Mouse (Mus musculus) midbrain, embryonic 16.5 days (tissue): ENCODE measurements around the gene Sgta. TPM values are rescaled to one million over a fixed set of nuclear protein-coding genes. Genes with fewer than 3 reads are reported as not detected.
A peak's percentile ranks its signal among the peaks of the same experiment; 100 is the strongest.

ENCODE experiments used
- ATAC-seq: fragments of 200-750 bp; cut with Nextera tagmentation; 2 replicates; pipeline ENCODE4 v1.8.0; 2017; ENCODE audit warnings: moderate TSS enrichment
- H3K27ac ChIP-seq: fragments of 300-500 bp; sonication (generic); 2 replicates; pipeline ENCODE4 v1.5.1; 2014; ENCODE audit warnings: mild to moderate bottlenecking, low read length, mixed read lengths
- H3K27me3 ChIP-seq: fragments of 300-500 bp; sonication (generic); 2 replicates; pipeline ENCODE4 v1.6.1; 2014; ENCODE audit warnings: low read depth, low read length, mixed read lengths; ENCODE audit not compliant: control insufficient read depth, insufficient read depth
- H3K36me3 ChIP-seq: fragments of 300-500 bp; sonication (generic); 2 replicates; pipeline ENCODE4 v1.6.1; 2014; ENCODE audit warnings: mild to moderate bottlenecking, low read length, moderate library complexity, mixed read lengths; ENCODE audit not compliant: control insufficient read depth, insufficient read depth
- H3K4me1 ChIP-seq: fragments of 300-500 bp; sonication (generic); 2 replicates; pipeline ENCODE4 v1.6.1; 2014; ENCODE audit warnings: mild to moderate bottlenecking, low read length, mixed read lengths; ENCODE audit not compliant: control insufficient read depth, insufficient read depth
- H3K4me2 ChIP-seq: fragments of 300-500 bp; sonication (generic); 2 replicates; pipeline ENCODE4 v1.6.1; 2014; ENCODE audit warnings: mild to moderate bottlenecking, low read length, mixed read lengths
- H3K4me3 ChIP-seq: fragments of 300-500 bp; sonication (generic); 2 replicates; pipeline ENCODE4 v1.5.1; 2014; ENCODE audit warnings: low read depth, mild to moderate bottlenecking, low read length, moderate library complexity, mixed read lengths
- H3K9ac ChIP-seq: fragments of 300-500 bp; sonication (generic); 2 replicates; pipeline ENCODE4 v1.6.1; 2014; ENCODE audit warnings: low read depth, low read length, mixed read lengths
- H3K9me3 ChIP-seq: fragments of 300-500 bp; sonication (generic); replicated peaks from 2 replicates; pipeline ENCODE4 v1.6.1; 2014; ENCODE audit warnings: mild to moderate bottlenecking, low read length, mixed read lengths; ENCODE audit not compliant: control insufficient read depth, poor library complexity, severe bottlenecking
- WGBS: fragments of 180-500 bp; shearing (Covaris S2); extraction: QIAGEN DNeasy Blood & Tissue Kit; methylation state at CpG from one replicate; pipeline ENCODE4 v1.1.7; 2014; 5-methylcytosine and 5-hydroxymethylcytosine counted together
- polyA plus RNA-seq: library from polyadenylated mRNA; unstranded; fragments of >200 nt; fragmentation: Nextera tagmentation; extraction: Ambion mirVana; gene quantifications from 2 replicates; pipeline ENCODE4 v1.2.1, GENCODE M21; 2015

The Sgta gene
- polyA plus RNA-seq, 1 experiment from 2014 or later: 340 TPM

DNA sequence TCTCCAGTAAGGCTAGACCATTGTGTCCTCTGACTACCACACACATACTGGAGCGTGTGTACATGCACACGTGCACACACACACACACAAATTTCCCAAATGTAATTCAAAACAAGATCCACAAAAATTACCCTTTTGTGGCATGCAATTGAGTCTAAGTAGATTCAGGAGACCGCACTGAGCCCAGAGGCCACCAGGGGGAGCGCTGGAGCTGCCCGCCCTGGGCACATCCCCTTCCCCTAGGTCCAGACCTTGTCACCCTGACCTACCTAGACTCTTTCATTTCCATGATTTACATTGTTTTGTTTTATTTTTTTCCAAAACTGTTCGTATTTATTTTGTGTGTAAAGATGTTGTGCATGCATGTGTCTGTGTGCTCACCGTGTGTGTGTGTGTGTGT is 43.3 kb downstream of the Sgta start:
- no peak overlapping the region for H3K27ac ChIP-seq
- no peak overlapping the region for H3K4me2 ChIP-seq
- WGBS: 10% methylated on average over 7 of the region's 7 CpGs
- H3K9ac ChIP-seq: no peak overlapping the region
- no peak for ATAC-seq
- no peak overlapping the region for H3K4me3 ChIP-seq
- H3K4me1 ChIP-seq: peaks cover 10% of the 10 kb centered on the region
- H3K9me3 ChIP-seq: no peaks in the 10 kb centered on the region
- H3K27me3 ChIP-seq: no peaks in the 10 kb centered on the region
- no peaks in the 10 kb centered on the region for H3K36me3 ChIP-seq

DNA sequence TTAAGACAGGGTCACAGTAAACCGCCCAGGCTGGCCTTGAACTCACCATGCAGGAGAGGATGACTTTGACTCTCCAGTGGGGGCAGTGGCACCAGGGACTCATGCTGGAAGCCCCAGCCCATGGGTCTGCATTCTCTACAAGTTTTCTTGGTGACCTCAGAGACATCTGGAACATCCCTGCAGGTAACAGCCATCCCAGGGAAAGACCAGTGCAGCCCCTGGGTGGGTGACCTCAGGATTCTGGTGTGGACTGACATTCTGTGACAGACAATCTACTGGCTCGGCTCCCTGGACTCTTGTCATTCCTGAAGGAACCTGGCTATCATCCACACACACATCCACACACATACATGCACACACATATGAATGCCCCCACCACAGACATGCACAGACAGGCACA is 44.3 kb downstream of the Sgta start:
- H3K4me3 ChIP-seq: no peak overlapping the region
- H3K27me3 ChIP-seq: no peaks in the 10 kb centered on the region
- H3K9ac ChIP-seq: no peak overlapping the region
- peaks cover 6% of the 10 kb centered on the region for H3K4me1 ChIP-seq
- 95% methylated on average over 2 of the region's 2 CpGs for WGBS
- no peak overlapping the region for H3K27ac ChIP-seq
- ATAC-seq: no peak
- H3K9me3 ChIP-seq: no peaks in the 10 kb centered on the region
- peak overlapping the region; percentile 54; the same call in 1 of the 2 replicates for H3K4me2 ChIP-seq
- H3K36me3 ChIP-seq: no peaks in the 10 kb centered on the region

DNA sequence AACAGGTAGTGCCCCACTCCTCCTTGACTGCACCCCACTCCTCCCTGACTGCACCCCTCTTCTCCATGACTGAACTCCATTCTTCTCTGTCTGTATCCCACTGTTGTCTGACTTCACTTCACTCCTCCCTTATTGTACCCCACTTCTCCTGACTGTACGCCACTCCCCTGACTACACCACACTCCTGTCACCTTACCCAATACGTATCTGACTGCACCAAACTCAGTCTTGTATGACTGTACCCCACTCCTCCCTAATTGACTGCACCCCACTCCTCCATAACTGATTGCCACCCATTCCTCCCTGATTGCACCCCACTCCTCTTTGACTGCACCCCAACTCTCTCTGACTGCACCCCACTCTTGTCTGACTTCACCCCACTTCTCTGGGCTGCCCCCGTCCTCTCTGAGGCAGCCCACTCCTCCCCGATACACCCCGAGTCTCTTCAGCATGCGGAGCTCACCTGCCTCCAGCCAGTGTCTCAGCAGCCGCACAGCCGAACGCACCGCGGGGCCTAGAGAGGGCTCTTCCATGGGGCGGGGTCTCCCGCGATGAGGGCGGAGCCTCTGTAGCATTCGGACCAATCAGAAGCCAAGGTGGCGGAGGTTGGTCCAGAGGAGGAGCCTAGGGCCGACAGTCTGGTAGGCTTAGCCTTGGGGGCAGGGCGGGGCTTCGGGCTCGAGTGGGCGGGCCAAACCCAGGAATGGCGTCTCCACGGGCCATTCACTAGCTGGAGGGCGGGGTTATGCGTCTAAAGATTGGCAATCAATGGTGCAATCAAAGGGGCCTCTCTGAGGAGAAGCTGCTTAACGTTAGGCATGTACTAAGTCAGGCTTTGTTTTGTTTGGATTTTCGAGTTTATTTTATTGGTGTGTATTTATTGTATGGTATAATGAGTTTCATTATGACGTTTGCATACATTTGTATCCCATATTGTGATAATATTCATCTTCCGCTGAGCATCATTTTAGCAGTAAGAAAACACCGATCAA is 45.3 kb downstream of the Sgta start, which contains the start of gene Gng7:
TSS of gene Gng7 (minus strand) at position 553 of the 992 bp plus-strand sequence.
- Histone ChIP-seq H3K4me3 (peak within 1 kb of the TSS; percentile 38), H3K36me3 (no peaks in the 10 kb centered on the region), H3K4me1 (peaks cover 6% of the 10 kb centered on the region), H3K4me2 (peak within 1 kb of the TSS; percentile 54), H3K27me3 (no peaks in the 10 kb centered on the region), H3K9ac (peak within 1 kb of the TSS; percentile 55), H3K9me3 (no peaks in the 10 kb centered on the region), H3K27ac (no peak within 1 kb of the TSS)
- WGBS: 8% methylated on average over 31 of the region's 31 CpGs
- peak; percentile 95 for ATAC-seq

DNA sequence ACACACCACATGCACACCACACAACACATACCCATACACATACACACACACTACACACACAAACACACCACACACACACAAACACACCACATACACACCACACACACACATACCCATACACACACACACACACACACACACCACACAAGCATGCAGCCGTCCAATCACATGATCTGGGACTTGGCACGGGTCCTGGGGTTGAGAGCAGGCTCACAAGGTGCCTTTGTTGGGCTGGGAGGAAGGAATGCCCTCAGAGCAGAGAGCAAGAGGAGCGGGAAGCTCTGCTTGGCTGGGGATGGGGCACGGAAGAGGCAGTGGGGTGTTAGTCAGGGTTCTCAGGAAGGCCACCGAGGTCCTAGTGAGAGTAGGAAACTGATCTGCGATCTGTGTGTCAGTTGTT is 49.1 kb downstream of the Sgta start:
- WGBS: 62% methylated on average over 6 of the region's 6 CpGs
- ATAC-seq: no peak

DNA sequence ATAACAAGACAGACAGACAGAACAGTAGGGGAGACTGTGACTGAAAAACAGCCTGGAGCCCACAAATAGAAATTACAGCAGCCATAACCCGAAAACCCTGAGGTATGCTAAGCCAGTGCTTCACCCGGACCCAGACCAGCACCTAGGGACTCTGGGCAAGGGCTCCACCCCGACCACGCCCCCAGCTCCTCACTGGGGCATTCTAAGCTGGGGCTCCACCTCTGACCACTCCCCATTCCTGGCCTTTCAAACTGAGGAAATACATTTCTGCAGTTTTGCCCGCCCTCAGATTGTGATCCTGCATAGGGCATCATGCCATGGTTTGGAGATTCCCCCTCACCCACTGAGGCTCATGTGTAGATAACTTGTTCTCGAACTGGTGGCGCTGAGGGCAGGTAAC is 52.7 kb downstream of the Sgta start:
- 40% methylated on average over 7 of the region's 7 CpGs for WGBS
- H3K4me1 ChIP-seq: no peaks in the 10 kb centered on the region
- H3K9ac ChIP-seq: no peak overlapping the region
- no peak overlapping the region for H3K27ac ChIP-seq
- no peak for ATAC-seq
- H3K36me3 ChIP-seq: no peaks in the 10 kb centered on the region
- H3K9me3 ChIP-seq: no peaks in the 10 kb centered on the region
- H3K4me3 ChIP-seq: no peak overlapping the region
- no peak overlapping the region for H3K4me2 ChIP-seq
- no peaks in the 10 kb centered on the region for H3K27me3 ChIP-seq

More for the DNA sequence above, 49.1 kb downstream of the Sgta start:
- no peaks in the 10 kb centered on the region for H3K27me3 ChIP-seq
- H3K4me2 ChIP-seq: no peak overlapping the region
- peaks cover 6% of the 10 kb centered on the region for H3K4me1 ChIP-seq
- H3K9ac ChIP-seq: no peak overlapping the region
- H3K27ac ChIP-seq: no peak overlapping the region
- no peaks in the 10 kb centered on the region for H3K36me3 ChIP-seq
- no peaks in the 10 kb centered on the region for H3K9me3 ChIP-seq
- H3K4me3 ChIP-seq: no peak overlapping the region

DNA sequence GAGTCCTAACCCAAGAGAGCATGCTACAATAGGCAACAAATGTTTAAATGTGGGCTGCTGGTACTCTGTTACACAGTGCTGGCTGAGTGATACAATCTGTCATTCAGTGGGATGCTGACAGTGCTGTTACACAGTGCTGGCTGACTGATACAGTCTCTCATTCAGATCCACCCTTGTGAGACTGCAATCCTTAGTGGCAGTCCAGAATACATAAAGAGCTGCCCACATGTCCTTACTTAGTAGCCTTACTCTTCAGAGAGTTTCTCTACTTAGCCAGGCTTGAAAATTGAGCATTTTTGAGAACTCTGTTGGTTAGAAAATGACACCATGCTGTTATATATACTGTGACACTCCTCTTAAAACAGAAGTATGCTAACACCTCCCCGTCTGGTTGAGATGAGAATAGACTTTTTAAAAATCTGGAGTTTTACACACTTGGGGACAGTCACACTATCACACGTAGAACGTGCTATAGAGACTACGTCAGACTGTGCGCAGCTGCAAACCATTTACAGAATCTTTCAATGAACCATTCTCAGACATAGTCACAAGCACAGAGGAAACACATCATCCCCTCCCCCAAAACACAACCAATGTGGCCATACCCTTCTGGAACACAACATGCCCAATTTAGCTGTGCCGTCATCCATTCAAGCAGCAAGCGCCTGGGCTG is 53.8 kb downstream of the Sgta start:
- Histone ChIP-seq H3K27ac (no peak overlapping the region), H3K36me3 (no peaks in the 10 kb centered on the region), H3K27me3 (no peaks in the 10 kb centered on the region), H3K4me2 (no peak overlapping the region), H3K4me1 (no peaks in the 10 kb centered on the region; the same call in 1 of the 2 replicates), H3K9ac (no peak overlapping the region), H3K9me3 (no peaks in the 10 kb centered on the region), H3K4me3 (no peak overlapping the region)
- WGBS: 90% methylated on average over 7 of the region's 7 CpGs
- no peak for ATAC-seq

DNA sequence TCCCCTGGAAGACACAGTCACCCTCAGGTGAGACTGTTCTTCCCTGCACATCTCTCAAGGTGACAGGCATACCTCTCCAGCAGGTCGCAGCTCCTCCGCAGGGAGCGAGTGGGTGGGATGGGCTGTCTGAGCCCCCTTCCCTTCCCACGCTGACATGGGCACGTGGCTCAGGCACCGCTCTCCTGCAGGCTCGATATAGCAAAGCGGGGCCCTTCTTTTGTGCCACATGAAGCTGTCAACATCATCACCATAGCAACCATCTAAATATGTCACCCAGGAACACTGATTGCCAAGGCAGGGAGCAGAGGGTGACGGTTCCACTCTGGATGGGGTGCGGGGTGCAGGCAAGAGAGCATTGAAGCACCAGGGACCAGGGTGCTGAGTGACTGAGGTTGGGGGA is 58.8 kb downstream of the Sgta start:
- Histone ChIP-seq H3K4me2 (peak overlapping the region; percentile 31; the same call in 1 of the 2 replicates), H3K9ac (peak overlapping the region; percentile 42; the same call in 1 of the 2 replicates), H3K27me3 (no peaks in the 10 kb centered on the region; the same call in 1 of the 2 replicates), H3K4me3 (no peak overlapping the region), H3K4me1 (peaks cover 11% of the 10 kb centered on the region; the same call in 1 of the 2 replicates), H3K27ac (no peak overlapping the region; the same call in 1 of the 2 replicates), H3K36me3 (no peaks in the 10 kb centered on the region), H3K9me3 (no peaks in the 10 kb centered on the region)
- WGBS: 21% methylated on average over 10 of the region's 10 CpGs
- peak; percentile 33; the same call in 1 of the 2 replicates for ATAC-seq

DNA sequence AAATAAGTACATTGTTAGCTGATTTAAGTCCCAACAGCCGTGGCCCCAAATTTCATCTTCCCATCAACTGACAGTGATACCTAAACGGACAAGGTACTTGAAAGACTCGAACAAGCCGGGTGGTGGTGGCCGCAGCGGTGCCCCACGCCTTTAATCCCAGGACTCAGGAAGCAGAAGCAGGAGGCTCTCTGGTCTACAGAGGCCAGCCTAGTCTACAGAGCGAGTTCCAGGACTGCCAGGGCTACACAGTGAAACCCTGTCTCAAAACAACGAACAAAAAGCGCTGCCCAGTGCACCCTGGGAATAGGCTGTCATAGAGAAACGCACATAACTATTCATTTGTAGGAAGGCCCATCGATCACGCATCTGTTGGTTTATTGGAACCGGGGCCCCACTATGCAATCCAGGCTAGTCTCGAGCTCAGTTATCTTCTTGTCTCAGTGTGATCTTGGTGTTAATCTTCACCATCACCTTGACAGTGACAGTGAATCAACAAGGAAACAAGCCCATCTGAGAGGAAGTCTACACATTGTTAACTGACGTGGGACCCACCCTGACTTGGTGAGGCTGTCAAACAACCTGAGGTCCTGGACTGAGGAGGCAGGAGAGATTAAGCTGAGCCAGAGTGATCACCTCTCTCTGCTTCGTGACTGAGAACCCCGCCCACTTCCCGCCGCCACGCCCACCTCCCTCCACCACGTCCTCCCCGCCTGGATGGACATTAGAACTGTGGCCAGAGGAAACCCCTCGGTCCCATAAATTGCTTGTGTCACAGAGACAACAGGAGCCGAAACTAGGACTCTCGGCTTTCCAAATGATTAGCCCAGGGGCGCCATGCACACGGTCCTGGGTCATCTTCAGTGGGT is 59.6 kb downstream of the Sgta start:
- no peak overlapping the region; the same call in 1 of the 2 replicates for H3K27ac ChIP-seq
- H3K4me2 ChIP-seq: peak overlapping the region; percentile 31; the same call in 1 of the 2 replicates
- no peaks in the 10 kb centered on the region; the same call in 1 of the 2 replicates for H3K27me3 ChIP-seq
- H3K36me3 ChIP-seq: no peaks in the 10 kb centered on the region
- peaks cover 11% of the 10 kb centered on the region; the same call in 1 of the 2 replicates for H3K4me1 ChIP-seq
- H3K4me3 ChIP-seq: no peak overlapping the region
- ATAC-seq: no peak
- 53% methylated on average over 28 of the region's 28 CpGs for WGBS
- peak overlapping the region; percentile 42 for H3K9ac ChIP-seq
- no peaks in the 10 kb centered on the region for H3K9me3 ChIP-seq
